Mouse (Mus musculus): Measurements from ENCODE around the gene Ffar1.

- TF ChIP-seq POLR2A (IDR thresholded peaks at IDR 0.05; ENCODE audit: borderline replicate concordance, insufficient read depth, low read length) = no peak
- no peak for TF ChIP-seq CTCF (IDR thresholded peaks at IDR 0.05; ENCODE audit: borderline replicate concordance, insufficient read depth, low read depth, low read length)
Observed at GRCm38 (mm10) chr7:30909773-30910172, 48.4 kb upstream of the Ffar1 start.
